Mouse (Mus musculus): Measurements from ENCODE around the gene March11. TPM values are rescaled to one million over a fixed set of nuclear protein-coding genes. Genes with fewer than 3 reads are reported as not detected.

Gene March11
- polyA plus RNA-seq, 1 experiment from 2014 or later, result 0.17 TPM

GRCm38 (mm10) chr15:26320402-26320801 lies 11.6 kb downstream of the March11 start:
- H3K9me3 ChIP-seq (replicated peaks), result no peaks in the 10 kb centered on the region
- no peak overlapping the region for H3K27ac ChIP-seq (ENCODE audit: poor library complexity, severe bottlenecking)
- 0 out of 2 replicates have a peak, but pooled peaks cover 5% of the 10 kb centered on the region for H3K4me1 ChIP-seq (replicated peaks)
- 75% methylated on average over 3 of the region's 3 CpGs for WGBS
- no peaks in the 10 kb centered on the region for H3K36me3 ChIP-seq
- H3K4me2 ChIP-seq, result no peak overlapping the region
- H3K9ac ChIP-seq, result no peak overlapping the region
- no peak for ATAC-seq (ENCODE audit: insufficient number of reproducible peaks, low FRiP score)
- no peaks in the 10 kb centered on the region for H3K27me3 ChIP-seq (replicated peaks)
- H3K4me3 ChIP-seq, result no peak overlapping the region

GRCm38 (mm10) chr15:26322804-26323203 lies 14.0 kb downstream of the March11 start:
- H3K9ac ChIP-seq, result no peak overlapping the region
- no peak overlapping the region for H3K27ac ChIP-seq (ENCODE audit: poor library complexity, severe bottlenecking)
- H3K9me3 ChIP-seq (replicated peaks), result no peaks in the 10 kb centered on the region
- ATAC-seq (ENCODE audit: insufficient number of reproducible peaks, low FRiP score), result no peak
- H3K4me3 ChIP-seq, result no peak overlapping the region
- no peaks in the 10 kb centered on the region for H3K36me3 ChIP-seq
- H3K4me1 ChIP-seq (replicated peaks), result 0 out of 2 replicates have a peak, but pooled peaks cover 5% of the 10 kb centered on the region
- H3K27me3 ChIP-seq (replicated peaks), result no peaks in the 10 kb centered on the region
- 30% methylated on average over 4 of the region's 4 CpGs for WGBS
- no peak overlapping the region for H3K4me2 ChIP-seq

DNA sequence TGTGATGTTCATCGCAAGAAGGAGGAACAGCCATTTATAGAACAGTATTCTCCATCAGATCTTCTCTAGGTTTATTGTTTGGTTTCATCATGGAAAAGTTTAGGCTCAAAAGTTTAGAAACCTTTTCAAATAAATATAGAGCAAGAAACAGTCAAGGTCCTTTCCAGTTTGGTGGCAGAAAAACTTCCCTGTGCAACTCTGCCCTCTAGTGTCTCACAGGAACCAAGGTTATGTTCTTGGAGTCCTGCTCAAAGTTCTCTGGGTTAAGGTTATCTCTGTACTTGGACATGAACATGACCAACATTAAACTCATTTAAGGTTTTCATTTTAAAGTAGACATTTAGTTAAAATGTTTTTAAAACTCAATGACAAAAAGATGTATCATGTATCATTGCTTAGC lies 18.3 kb downstream of the March11 start:
- H3K4me1 ChIP-seq (replicated peaks), result 0 out of 2 replicates have a peak, but pooled peaks cover 5% of the 10 kb centered on the region
- 73% methylated on average over 1 of the region's 1 CpGs for WGBS
- ATAC-seq (ENCODE audit: insufficient number of reproducible peaks, low FRiP score), result no peak
- H3K9ac ChIP-seq, result no peak overlapping the region
- H3K36me3 ChIP-seq, result no peaks in the 10 kb centered on the region
- H3K27ac ChIP-seq (ENCODE audit: poor library complexity, severe bottlenecking), result no peak overlapping the region
- H3K27me3 ChIP-seq (replicated peaks), result no peaks in the 10 kb centered on the region
- no peak overlapping the region for H3K4me3 ChIP-seq
- H3K4me2 ChIP-seq, result no peak overlapping the region
- no peaks in the 10 kb centered on the region for H3K9me3 ChIP-seq (replicated peaks)

DNA sequence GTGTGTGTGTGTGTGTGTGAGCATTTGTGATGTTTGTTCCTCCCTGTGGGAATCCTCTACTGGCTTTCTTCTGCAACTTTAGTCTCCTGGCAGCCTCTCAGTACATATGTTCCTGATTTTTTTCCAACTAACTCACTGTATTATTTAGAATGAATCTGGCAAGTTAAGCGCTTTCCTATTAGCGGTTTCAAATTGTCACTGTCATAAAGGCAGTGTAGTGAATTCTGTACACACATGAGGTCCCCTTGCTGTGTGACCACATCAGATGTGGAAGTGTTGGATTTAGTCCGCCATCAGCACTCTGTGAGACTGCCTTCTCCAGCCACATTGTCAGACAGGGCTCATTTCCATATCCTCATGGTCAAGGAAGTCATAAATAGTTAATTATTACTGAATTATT lies 26.9 kb downstream of the March11 start:
- Histone ChIP-seq H3K9me3 (replicated peaks) (no peaks in the 10 kb centered on the region), H3K9ac (no peak overlapping the region), H3K4me1 (replicated peaks) (no peaks in the 10 kb centered on the region), H3K27me3 (replicated peaks) (no peaks in the 10 kb centered on the region), H3K4me2 (no peak overlapping the region), H3K4me3 (no peak overlapping the region), H3K27ac (ENCODE audit: poor library complexity, severe bottlenecking) (no peak overlapping the region), H3K36me3 (no peaks in the 10 kb centered on the region)
- 85% methylated on average over 3 of the region's 3 CpGs for WGBS
- ATAC-seq (ENCODE audit: insufficient number of reproducible peaks, low FRiP score), result no peak

GRCm38 (mm10) chr15:26337775-26338174 lies 28.9 kb downstream of the March11 start:
- H3K9me3 ChIP-seq (replicated peaks), result no peaks in the 10 kb centered on the region

GRCm38 (mm10) chr15:26338343-26338742 lies 29.5 kb downstream of the March11 start:
- Histone ChIP-seq H3K9ac (no peak overlapping the region), H3K4me2 (no peak overlapping the region), H3K4me3 (no peak overlapping the region), H3K4me1 (replicated peaks) (no peaks in the 10 kb centered on the region), H3K27ac (ENCODE audit: poor library complexity, severe bottlenecking) (no peak overlapping the region), H3K9me3 (replicated peaks) (no peaks in the 10 kb centered on the region), H3K27me3 (replicated peaks) (no peaks in the 10 kb centered on the region), H3K36me3 (no peaks in the 10 kb centered on the region)
- ATAC-seq (ENCODE audit: insufficient number of reproducible peaks, low FRiP score), result no peak
- 84% methylated on average over 4 of the region's 4 CpGs for WGBS

More at GRCm38 (mm10) chr15:26337775-26338174, 28.9 kb downstream of the March11 start:
- Histone ChIP-seq H3K4me2 (no peak overlapping the region), H3K27me3 (replicated peaks) (no peaks in the 10 kb centered on the region), H3K27ac (ENCODE audit: poor library complexity, severe bottlenecking) (no peak overlapping the region), H3K4me3 (no peak overlapping the region), H3K4me1 (replicated peaks) (no peaks in the 10 kb centered on the region), H3K9ac (no peak overlapping the region), H3K36me3 (no peaks in the 10 kb centered on the region)
- ATAC-seq (ENCODE audit: insufficient number of reproducible peaks, low FRiP score), result no peak
- 70% methylated on average over 2 of the region's 2 CpGs for WGBS

GRCm38 (mm10) chr15:26340490-26340889 lies 31.6 kb downstream of the March11 start:
- no peaks in the 10 kb centered on the region for H3K9me3 ChIP-seq (replicated peaks)
- H3K4me1 ChIP-seq (replicated peaks), result no peaks in the 10 kb centered on the region
- 82% methylated on average over 11 of the region's 11 CpGs for WGBS
- no peak overlapping the region for H3K9ac ChIP-seq
- H3K27me3 ChIP-seq (replicated peaks), result no peaks in the 10 kb centered on the region
- no peaks in the 10 kb centered on the region for H3K36me3 ChIP-seq
- no peak for ATAC-seq (ENCODE audit: insufficient number of reproducible peaks, low FRiP score)
- H3K4me2 ChIP-seq, result no peak overlapping the region
- no peak overlapping the region for H3K27ac ChIP-seq (ENCODE audit: poor library complexity, severe bottlenecking)
- no peak overlapping the region for H3K4me3 ChIP-seq

GRCm38 (mm10) chr15:26340966-26341365 lies 32.1 kb downstream of the March11 start:
- no peaks in the 10 kb centered on the region for H3K4me1 ChIP-seq (replicated peaks)
- no peak overlapping the region for H3K9ac ChIP-seq
- ATAC-seq (ENCODE audit: insufficient number of reproducible peaks, low FRiP score), result no peak
- 84% methylated on average over 6 of the region's 6 CpGs for WGBS
- no peaks in the 10 kb centered on the region for H3K9me3 ChIP-seq (replicated peaks)
- H3K4me3 ChIP-seq, result no peak overlapping the region
- no peaks in the 10 kb centered on the region for H3K36me3 ChIP-seq
- H3K27me3 ChIP-seq (replicated peaks), result no peaks in the 10 kb centered on the region
- H3K27ac ChIP-seq (ENCODE audit: poor library complexity, severe bottlenecking), result no peak overlapping the region
- H3K4me2 ChIP-seq, result no peak overlapping the region

- H3K9me3 ChIP-seq (replicated peaks), result no peaks in the 10 kb centered on the region
- H3K36me3 ChIP-seq, result no peaks in the 10 kb centered on the region
- 80% methylated on average over 5 of the region's 5 CpGs for WGBS
- H3K4me3 ChIP-seq, result no peak overlapping the region
- no peaks in the 10 kb centered on the region for H3K4me1 ChIP-seq (replicated peaks)
- ATAC-seq (ENCODE audit: insufficient number of reproducible peaks, low FRiP score), result no peak
- no peak overlapping the region for H3K4me2 ChIP-seq
- no peak overlapping the region for H3K9ac ChIP-seq
- no peak overlapping the region for H3K27ac ChIP-seq (ENCODE audit: poor library complexity, severe bottlenecking)
- H3K27me3 ChIP-seq (replicated peaks), result no peaks in the 10 kb centered on the region
Observed at GRCm38 (mm10) chr15:26344329-26344728, 35.5 kb downstream of the March11 start.

DNA sequence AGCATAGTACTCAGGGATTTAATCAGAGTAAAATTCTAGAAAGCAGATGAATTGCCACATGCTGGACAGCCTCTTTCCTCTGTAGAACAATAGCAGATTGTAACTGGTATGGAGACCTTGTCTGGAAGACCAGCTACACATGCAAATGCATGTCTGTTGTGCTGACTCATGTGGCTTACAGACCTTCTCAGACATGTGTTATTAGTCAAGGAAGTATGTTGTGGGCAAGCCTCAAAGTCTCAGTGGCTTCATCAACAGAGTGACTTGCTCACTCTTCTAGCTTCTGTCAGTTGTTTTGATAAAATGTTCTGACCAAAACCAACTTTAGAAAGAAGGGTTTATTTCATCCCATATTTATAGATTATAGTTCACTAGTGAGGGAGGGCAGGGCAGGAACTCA lies 44.8 kb downstream of the March11 start:
- H3K4me2 ChIP-seq, result no peak overlapping the region
- no peak overlapping the region for H3K27ac ChIP-seq (ENCODE audit: poor library complexity, severe bottlenecking)
- no peaks in the 10 kb centered on the region for H3K4me1 ChIP-seq (replicated peaks)
- H3K4me3 ChIP-seq, result no peak overlapping the region
- no peak overlapping the region for H3K9ac ChIP-seq
- ATAC-seq (ENCODE audit: insufficient number of reproducible peaks, low FRiP score), result no peak
- H3K36me3 ChIP-seq, result no peaks in the 10 kb centered on the region
- H3K9me3 ChIP-seq (replicated peaks), result no peaks in the 10 kb centered on the region
- no peaks in the 10 kb centered on the region for H3K27me3 ChIP-seq (replicated peaks)

DNA sequence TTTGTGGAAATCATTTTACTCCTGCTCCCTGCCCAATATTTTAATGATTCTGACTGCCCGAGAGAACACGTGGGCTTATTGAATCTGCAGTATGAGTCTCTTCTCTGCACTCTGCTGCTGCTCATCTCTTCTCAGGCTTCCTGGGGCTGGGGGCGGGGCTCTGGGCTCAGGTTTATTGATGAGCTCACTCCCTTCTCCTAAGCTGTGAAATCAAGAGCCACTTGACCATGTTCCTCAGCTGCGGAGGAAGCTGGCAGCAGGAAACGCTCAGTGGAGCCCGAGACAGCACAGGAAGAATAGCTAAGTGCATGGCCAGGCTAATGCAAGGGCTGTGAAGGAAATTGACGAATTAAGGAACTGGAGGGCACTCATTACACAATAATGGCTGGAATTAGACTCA lies 56.5 kb downstream of the March11 start:
- ATAC-seq (ENCODE audit: insufficient number of reproducible peaks, low FRiP score), result no peak
- 26% methylated on average over 7 of the region's 7 CpGs for WGBS
- no peak overlapping the region for H3K27ac ChIP-seq (ENCODE audit: poor library complexity, severe bottlenecking)
- no peaks in the 10 kb centered on the region for H3K4me1 ChIP-seq (replicated peaks)
- H3K4me2 ChIP-seq, result no peak overlapping the region
- H3K9me3 ChIP-seq (replicated peaks), result no peaks in the 10 kb centered on the region
- no peak overlapping the region for H3K9ac ChIP-seq
- H3K36me3 ChIP-seq, result no peaks in the 10 kb centered on the region
- no peaks in the 10 kb centered on the region for H3K27me3 ChIP-seq (replicated peaks)
- H3K4me3 ChIP-seq, result no peak overlapping the region

DNA sequence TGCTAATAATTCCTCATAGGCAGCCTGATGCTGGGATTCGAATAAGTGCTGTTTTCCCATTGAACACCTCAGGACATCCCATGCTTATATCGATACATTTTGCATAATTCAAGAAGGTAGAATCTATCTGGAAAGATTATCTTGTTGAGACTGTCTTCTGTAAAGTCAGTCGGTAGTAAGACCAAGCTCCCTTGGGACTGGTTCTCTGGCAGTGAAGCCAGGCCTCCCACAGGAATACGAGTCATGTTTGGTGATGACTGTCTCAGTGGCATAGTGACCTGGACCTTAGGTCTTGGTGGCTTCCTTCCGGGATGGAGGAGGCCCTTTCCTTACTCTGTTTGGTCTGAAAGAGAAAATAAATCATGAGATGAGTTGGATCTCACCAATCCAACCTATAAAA lies 57.7 kb downstream of the March11 start:
- H3K36me3 ChIP-seq, result no peaks in the 10 kb centered on the region
- no peaks in the 10 kb centered on the region for H3K9me3 ChIP-seq (replicated peaks)
- no peak overlapping the region for H3K4me2 ChIP-seq
- no peak overlapping the region for H3K9ac ChIP-seq
- no peak for ATAC-seq (ENCODE audit: insufficient number of reproducible peaks, low FRiP score)
- WGBS, result 78% methylated on average over 5 of the region's 5 CpGs
- no peaks in the 10 kb centered on the region for H3K4me1 ChIP-seq (replicated peaks)
- no peak overlapping the region for H3K4me3 ChIP-seq
- H3K27me3 ChIP-seq (replicated peaks), result no peaks in the 10 kb centered on the region
- no peak overlapping the region for H3K27ac ChIP-seq (ENCODE audit: poor library complexity, severe bottlenecking)
